Mouse (Mus musculus): ENCODE data around the gene Elp5.
A peak's percentile ranks its signal among the peaks of the same experiment; 100 is the strongest.
"Not testable (repeated sequence)": the region's sequence is repeated elsewhere in the genome, so short reads cannot be mapped to it uniquely, and the experiment has no call there.

Gene Elp5

DNA sequence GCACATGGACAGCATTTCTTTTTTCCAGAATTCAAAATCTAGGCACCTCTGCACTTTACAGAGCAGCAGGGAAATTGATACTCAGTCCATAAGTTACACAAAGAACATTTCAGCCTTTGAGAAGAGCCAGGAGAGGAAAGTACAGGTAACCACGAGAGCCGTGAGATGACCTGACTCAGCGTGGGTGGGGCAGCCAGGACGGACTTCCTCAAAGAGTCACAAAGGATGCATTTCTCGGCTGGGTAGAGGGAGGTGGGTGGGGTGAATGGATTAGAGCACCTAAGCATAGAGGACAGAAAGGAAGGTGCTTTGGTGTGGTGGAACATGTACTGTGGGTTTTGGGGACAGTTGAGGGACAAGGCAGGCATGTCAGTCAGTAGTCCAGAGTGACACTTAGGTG, 20.5 kb downstream of the Elp5 start:
- DNase-seq (ENCODE audit: low spot score in 2 of 2), result peak in 1 of 2 experiments; percentile 46

GRCm38 (mm10) chr11:69960616-69961015, 21.7 kb downstream of the Elp5 start:
- DNase-seq (ENCODE audit: low spot score in 2 of 2), result no peak

GRCm38 (mm10) chr11:69956218-69956617, 26.1 kb downstream of the Elp5 start:
- DNase-seq (ENCODE audit: low spot score in 2 of 2), result no peak

DNA sequence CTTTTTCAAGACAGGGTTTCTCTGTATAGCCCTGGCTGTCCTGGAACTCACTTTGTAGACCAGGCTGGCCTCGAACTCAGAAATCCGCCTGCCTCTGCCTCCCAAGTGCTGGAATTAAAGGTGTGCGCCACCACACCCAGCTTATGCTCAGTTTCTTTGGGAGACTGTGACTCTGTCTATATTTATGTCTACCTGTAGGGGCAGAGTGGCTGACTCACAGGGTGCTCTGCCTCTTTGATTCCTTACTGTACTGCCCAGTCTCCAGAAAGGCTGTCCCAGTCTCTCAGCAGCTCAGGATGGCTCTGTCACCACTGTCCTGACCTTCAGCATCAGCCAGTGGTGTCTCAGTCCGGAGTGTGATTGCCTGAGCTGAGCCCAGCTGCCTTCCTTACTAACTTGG, 26.7 kb downstream of the Elp5 start:
- DNase-seq (ENCODE audit: low spot score in 2 of 2), result not testable (repeated sequence)

GRCm38 (mm10) chr11:69953267-69953915, 28.9 kb downstream of the Elp5 start:
- no peak for DNase-seq (ENCODE audit: low spot score in 2 of 2)

DNA sequence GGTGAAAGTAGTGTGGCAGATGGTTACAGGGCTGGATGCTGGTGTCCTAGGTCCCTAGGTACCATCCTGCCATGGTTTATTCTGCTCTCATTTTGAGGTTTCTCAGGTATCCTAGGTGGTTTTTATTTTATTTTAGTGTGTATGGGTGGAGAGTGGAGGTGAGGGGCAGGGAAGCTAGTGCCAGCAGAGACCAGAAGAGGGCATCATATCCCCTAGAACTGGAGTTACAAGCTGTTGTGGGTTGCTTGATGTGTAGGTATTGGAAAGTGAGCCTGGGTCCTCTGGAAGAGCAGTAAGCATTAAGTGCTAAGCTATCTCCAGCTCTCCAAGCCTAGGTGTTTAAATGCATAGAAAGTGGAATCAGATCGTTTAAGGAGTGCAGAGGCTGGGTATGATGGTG, 30.0 kb downstream of the Elp5 start:
- no peak for DNase-seq (ENCODE audit: low spot score in 2 of 2)

- DNase-seq (ENCODE audit: low spot score in 2 of 2), result no peak
Observed at GRCm38 (mm10) chr11:69950807-69951459, 31.4 kb downstream of the Elp5 start.

- DNase-seq (ENCODE audit: low spot score in 2 of 2), result peak; percentile 75 to 76
Observed at GRCm38 (mm10) chr11:69948763-69949150, 33.6 kb downstream of the Elp5 start.

DNA sequence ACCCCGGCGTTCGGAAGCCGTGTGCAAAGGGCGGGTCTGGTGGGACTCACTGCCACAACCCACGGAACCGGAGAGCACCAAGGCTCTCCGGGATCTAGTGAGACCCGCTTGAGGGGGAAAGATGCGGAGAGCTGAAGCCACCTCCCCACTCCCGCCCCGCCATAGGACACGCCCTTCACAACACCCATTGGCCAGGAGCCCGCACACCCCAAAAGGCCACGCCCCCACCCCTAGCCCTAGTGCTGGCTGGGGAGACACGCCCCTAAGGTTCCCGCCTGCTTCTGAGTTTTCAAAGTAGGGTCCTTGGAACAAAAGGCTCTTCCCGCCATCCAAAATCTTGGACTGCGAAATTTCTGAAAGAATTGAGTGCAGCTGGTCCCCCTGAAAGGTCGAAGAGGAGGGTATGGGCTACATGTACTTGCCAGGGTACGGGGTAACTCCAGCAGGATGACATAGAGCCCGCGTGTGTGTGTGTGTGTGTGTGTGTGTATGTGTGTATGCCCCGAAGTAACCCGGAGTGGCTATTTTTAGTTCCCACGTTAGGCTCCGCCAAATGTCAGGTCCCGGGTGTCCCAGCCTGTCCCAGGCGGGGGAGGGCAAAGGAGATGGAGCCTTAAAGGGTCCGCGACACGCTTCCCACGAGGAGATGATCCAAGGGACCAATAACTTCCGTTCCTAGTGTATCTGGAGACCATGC, 34.1 kb downstream of the Elp5 start, which contains the start of gene Slc2a4:
Gene Slc2a4 (minus strand): TSS at position 123 of the 697 bp plus-strand sequence.
- peak; percentile 74 to 84 for DNase-seq (ENCODE audit: low spot score in 2 of 2)

DNA sequence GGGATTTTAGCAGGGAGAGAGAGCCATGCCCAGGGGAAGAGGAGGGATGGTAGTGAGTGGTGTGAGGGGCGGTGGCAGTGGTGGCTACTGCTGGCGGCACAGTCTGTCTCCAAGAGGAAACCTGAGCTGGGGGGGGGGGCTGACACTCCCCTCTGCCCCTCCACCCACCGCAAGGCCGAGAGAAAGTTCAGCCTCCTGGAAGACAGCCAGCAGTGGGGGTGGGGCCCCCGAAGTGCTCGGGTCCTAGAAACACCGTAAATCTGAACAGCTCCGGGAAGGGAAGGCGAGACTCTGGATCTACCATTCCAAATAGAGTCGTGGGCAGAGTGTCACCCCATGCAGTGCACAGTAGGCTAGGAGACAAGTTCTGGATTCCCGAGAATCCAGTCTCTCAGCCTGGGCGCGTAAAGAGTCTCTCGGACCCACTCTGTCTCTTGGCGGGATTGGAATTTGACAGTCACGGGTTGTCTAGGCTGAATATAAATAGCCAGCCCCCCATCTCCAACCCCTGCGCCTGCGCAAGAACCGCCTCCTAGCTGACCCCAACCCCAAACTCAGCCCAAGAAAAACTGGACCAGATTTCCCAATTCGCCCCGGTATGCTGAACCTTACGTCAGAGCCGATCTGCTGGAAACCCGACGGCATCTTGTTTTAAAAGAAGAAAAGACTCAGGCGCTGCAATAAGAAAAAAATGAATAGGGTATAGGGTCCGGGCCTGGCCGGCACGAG, 34.8 kb downstream of the Elp5 start:
- DNase-seq (ENCODE audit: low spot score in 2 of 2), result no peak

DNA sequence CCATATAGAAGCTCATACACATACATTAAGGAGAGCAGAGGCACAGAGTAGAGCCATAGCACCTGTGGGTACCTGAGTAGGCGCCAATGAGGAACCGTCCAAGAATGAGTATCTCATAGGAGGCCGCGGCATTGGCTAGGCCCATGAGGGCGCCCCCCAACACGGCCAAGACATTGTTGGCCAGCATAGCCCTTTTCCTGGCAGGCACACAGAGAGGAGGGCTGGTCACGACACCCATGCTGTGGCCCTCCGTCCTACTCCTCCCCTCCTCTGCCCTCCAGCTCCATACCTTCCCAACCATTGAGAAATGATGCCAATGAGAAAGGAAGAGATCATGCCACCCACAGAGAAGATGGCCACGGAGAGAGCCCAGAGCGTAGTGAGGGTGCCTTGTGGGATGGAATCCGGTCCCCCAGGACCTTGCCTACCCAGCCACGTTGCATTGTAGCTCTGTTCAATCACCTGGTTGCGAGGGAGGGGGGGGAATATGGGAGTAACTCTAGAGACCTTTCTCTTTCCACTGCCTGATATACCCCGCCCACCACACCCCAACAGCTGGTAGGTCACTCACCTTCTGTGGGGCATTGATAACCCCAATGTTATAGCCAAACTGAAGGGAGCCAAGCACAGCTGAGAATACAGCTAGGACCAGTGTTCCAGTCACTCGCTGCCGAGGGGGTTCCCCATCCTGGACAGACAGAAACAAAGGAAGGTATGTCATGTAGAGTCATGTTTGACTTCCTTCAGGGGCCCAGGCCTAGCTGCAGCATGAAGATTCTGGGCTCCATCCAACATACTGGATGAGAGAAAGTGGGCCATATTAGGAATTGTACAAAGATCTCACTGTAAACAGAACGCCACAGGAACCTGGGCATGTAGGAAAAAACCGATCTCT, 36.1 kb downstream of the Elp5 start:
- DNase-seq (ENCODE audit: low spot score in 2 of 2), result no peak

- DNase-seq (ENCODE audit: low spot score in 2 of 2), result no peak
Observed at GRCm38 (mm10) chr11:69945216-69945615, 37.1 kb downstream of the Elp5 start.

GRCm38 (mm10) chr11:69940962-69941361, 41.4 kb downstream of the Elp5 start:
- DNase-seq (ENCODE audit: low spot score in 2 of 2), result no peak

GRCm38 (mm10) chr11:69939731-69940130, 42.6 kb downstream of the Elp5 start:
- no peak for DNase-seq (ENCODE audit: low spot score in 2 of 2)

DNA sequence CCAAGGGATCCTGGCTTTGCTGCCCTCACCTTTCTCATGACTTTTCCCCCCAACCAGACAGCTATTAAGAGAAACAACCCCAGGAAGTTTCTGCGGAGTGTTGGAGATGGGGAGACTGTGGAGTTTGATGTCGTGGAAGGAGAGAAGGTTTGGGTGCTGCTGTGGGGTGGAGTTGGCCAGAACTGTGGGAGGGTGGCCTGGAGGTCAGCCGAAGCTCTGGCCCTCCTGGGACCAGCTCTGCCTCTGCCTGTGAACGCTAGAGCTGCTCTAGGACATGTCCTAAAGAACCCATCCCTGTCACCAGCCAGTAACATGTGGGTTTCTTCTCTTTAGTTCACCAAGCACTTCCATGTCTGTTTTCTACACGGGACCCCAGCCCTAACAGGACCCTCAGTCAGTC, 43.1 kb downstream of the Elp5 start:
- DNase-seq (ENCODE audit: low spot score in 2 of 2), result no peak

GRCm38 (mm10) chr11:69938401-69938979, 43.8 kb downstream of the Elp5 start:
- DNase-seq (ENCODE audit: low spot score in 2 of 2), result no peak

GRCm38 (mm10) chr11:69937834-69938233, 44.5 kb downstream of the Elp5 start:
- DNase-seq (ENCODE audit: low spot score in 2 of 2), result no peak

- DNase-seq (ENCODE audit: low spot score in 2 of 2), result no peak
Observed at GRCm38 (mm10) chr11:69937385-69937784, 44.9 kb downstream of the Elp5 start.

DNA sequence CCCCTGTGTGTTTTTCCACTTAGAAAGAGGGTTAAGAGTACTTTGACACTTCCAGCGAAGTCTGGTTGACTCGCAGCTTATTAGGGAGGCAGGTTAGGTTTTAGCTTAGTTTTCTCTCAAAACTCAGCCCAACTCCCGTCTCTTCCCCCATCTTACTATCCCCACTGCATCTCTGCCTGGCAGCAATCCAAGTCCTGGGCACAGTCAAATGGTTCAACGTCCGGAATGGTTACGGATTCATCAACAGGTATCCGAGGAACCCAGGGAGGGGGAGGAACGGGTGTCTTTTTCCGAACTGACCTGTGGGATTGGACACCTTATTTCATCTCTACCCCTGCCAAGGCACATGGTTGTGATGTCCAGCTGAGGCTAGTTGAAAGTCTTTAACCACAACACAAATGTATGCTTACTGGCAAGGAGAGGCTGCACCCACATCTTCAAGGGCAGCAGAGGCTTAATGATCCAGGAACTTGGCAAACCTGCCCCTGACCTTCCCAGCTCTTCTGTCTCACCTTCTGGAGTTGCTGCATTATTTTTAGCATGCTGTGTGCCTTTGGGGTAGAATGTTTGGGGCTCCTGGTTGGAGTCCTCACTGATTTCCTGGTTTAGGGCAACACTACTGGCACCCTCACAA, 45.5 kb downstream of the Elp5 start:
- DNase-seq (ENCODE audit: low spot score in 2 of 2), result no peak

- no peak for DNase-seq (ENCODE audit: low spot score in 2 of 2)
Observed at GRCm38 (mm10) chr11:69936156-69936555, 46.2 kb downstream of the Elp5 start.

Measured in urinary bladder, adult 18-20 months (tissue).